In genomic region chr10:22751175-22751682, GRCm38 (mm10) we compare ENCODE assay signal across 1 mouse cellular context.
TF ChIP-seq lines count a peak whose summit lies in the region.

No protein-coding gene starts in this region.

TF ChIP-seq in MEL, 35 proteins besides CTCF, POLR2A, EP300 and RAD21 (continued from another document):
- no peak for TF ChIP-seq MYB (IDR thresholded peaks at IDR 0.05; ENCODE audit: low read depth, low read length)
- TF ChIP-seq GABPA (IDR thresholded peaks at IDR 0.05; ENCODE audit: low read depth, low read length) = no peak
- TF ChIP-seq MXI1 (IDR thresholded peaks at IDR 0.05; ENCODE audit: low read depth, low read length) = no peak
- no peak for TF ChIP-seq TBP (IDR thresholded peaks at IDR 0.05; ENCODE audit: low read depth, low read length)
- no peak for TF ChIP-seq ELF1 (IDR thresholded peaks at IDR 0.05; ENCODE audit: low read depth, low read length)
- no peak for TF ChIP-seq POLR2AphosphoS5 (IDR thresholded peaks at IDR 0.05; ENCODE audit: borderline replicate concordance, low read depth, low read length)
